Mouse (Mus musculus) NIH3T3 (cell line): ENCODE measurements at regions not wholly inside any gene's neighbourhood (a gene's known extent, or its start where the extent isn't known, plus 50 kb on each side); places are given as distances from the start of the nearest gene placed in this dataset.
A peak's percentile ranks its signal among the peaks of the same experiment; 100 is the strongest.
"Not testable (repeated sequence)": the region's sequence is repeated elsewhere in the genome, so short reads cannot be mapped to it uniquely, and the experiment has no call there.

Source experiments
- DNase-seq: peaks from one replicate; pipeline ENCODE4 v3.0.0-alpha.2; 2012; ENCODE audit warnings: low read depth

- not testable (repeated sequence) for DNase-seq
These were observed 137.9 kb downstream of the Tcp10c start for GRCm38 (mm10) chr17:13492239-13492638.

- DNase-seq, result peak; percentile 57
These were observed 138.4 kb downstream of the Tcp10c start for GRCm38 (mm10) chr17:13492649-13493277.

- DNase-seq, result not testable (repeated sequence)
These were observed 139.5 kb downstream of the Tcp10c start for GRCm38 (mm10) chr17:13493866-13494265.

GRCm38 (mm10) chr17:13494475-13494874, 140.1 kb downstream of the Tcp10c start:
- not testable (repeated sequence) for DNase-seq

GRCm38 (mm10) chr17:13504365-13504764, 150.0 kb downstream of the Tcp10c start:
- not testable (repeated sequence) for DNase-seq

- DNase-seq, result peak; percentile 62
These were observed 150.5 kb downstream of the Tcp10c start for GRCm38 (mm10) chr17:13504827-13505268.

- not testable (repeated sequence) for DNase-seq
These were observed 153.2 kb downstream of the Tcp10c start for GRCm38 (mm10) chr17:13507397-13508063.

- not testable (repeated sequence) for DNase-seq
These were observed 165.2 kb downstream of the Tcp10c start for GRCm38 (mm10) chr17:13519409-13520201.

- DNase-seq, result not testable (repeated sequence)
These were observed 178.2 kb downstream of the Tcp10c start for GRCm38 (mm10) chr17:13532579-13532978.

GRCm38 (mm10) chr17:13540446-13541241, 186.3 kb downstream of the Tcp10c start:
- no peak for DNase-seq

- DNase-seq, result no peak
These were observed 186.9 kb downstream of the Tcp10c start for GRCm38 (mm10) chr17:13541249-13541648.

GRCm38 (mm10) chr17:13542261-13542660, 187.9 kb downstream of the Tcp10c start:
- DNase-seq, result no peak

- DNase-seq, result no peak
These were observed 188.5 kb downstream of the Tcp10c start for GRCm38 (mm10) chr17:13542856-13543255.

GRCm38 (mm10) chr17:13544036-13544795, 189.8 kb downstream of the Tcp10c start:
- DNase-seq, result peak; percentile 40

- no peak for DNase-seq
These were observed 191.9 kb downstream of the Tcp10c start for GRCm38 (mm10) chr17:13546249-13546648.

- DNase-seq, result no peak
These were observed 192.3 kb downstream of the Tcp10c start for GRCm38 (mm10) chr17:13546669-13547085.

- no peak for DNase-seq
These were observed 193.4 kb downstream of the Tcp10c start for GRCm38 (mm10) chr17:13547657-13548360.

GRCm38 (mm10) chr17:13549975-13550895, 195.9 kb downstream of the Tcp10c start:
- DNase-seq, result no peak

GRCm38 (mm10) chr17:13550896-13551267, 196.5 kb downstream of the Tcp10c start:
- DNase-seq, result not testable (repeated sequence)
